Mouse (Mus musculus) limb, embryonic 14.5 days (tissue): Measurements from ENCODE around the gene Btf3. TPM values are rescaled to one million over a fixed set of nuclear protein-coding genes. Genes with fewer than 3 reads are reported as not detected.

Experiments used
- ATAC-seq: fragments of 200-750 bp; cut with Nextera tagmentation; 2 replicates; pipeline ENCODE4 v1.8.0; 2017; ENCODE audit warnings: low read depth, moderate number of reproducible peaks, moderate TSS enrichment; ENCODE audit not compliant: low FRiP score
- DNase-seq: peaks from one replicate; pipeline ENCODE4 v3.0.0-alpha.2; 2015; ENCODE audit warnings: low spot score
- H3K27ac ChIP-seq: fragments of 300-500 bp; sonication (generic); replicated peaks from 2 replicates; pipeline ENCODE4 v1.5.1; 2014; ENCODE audit warnings: low read depth, mild to moderate bottlenecking, low read length, moderate library complexity, mixed read lengths
- H3K27me3 ChIP-seq: fragments of 300-500 bp; sonication (generic); 2 replicates; pipeline ENCODE4 v1.6.1; 2014; ENCODE audit warnings: low read length, mixed read lengths; ENCODE audit not compliant: control insufficient read depth, insufficient read depth
- H3K36me3 ChIP-seq: fragments of 300-500 bp; sonication (generic); 2 replicates; pipeline ENCODE4 v1.6.1; 2014; ENCODE audit warnings: mild to moderate bottlenecking, low read length, moderate library complexity, mixed read lengths; ENCODE audit not compliant: control insufficient read depth, insufficient read depth
- H3K4me1 ChIP-seq: fragments of 300-500 bp; sonication (generic); 2 replicates; pipeline ENCODE4 v1.6.1; 2014; ENCODE audit warnings: antibody characterized with exemption, low read length, mixed read lengths; ENCODE audit not compliant: control insufficient read depth, insufficient read depth
- H3K4me2 ChIP-seq: fragments of 300-500 bp; sonication (generic); replicated peaks from 2 replicates; pipeline ENCODE4 v1.6.1; 2014; ENCODE audit warnings: low read depth, mild to moderate bottlenecking, low read length, moderate library complexity; ENCODE audit not compliant: severe bottlenecking
- H3K4me3 ChIP-seq: fragments of 300-500 bp; sonication (generic); replicated peaks from 2 replicates; pipeline ENCODE4 v1.5.1; 2014; ENCODE audit warnings: low read length
- H3K9ac ChIP-seq: fragments of 300-500 bp; sonication (generic); 2 replicates; pipeline ENCODE4 v1.6.1; 2014; ENCODE audit warnings: mild to moderate bottlenecking, low read depth, low read length, moderate library complexity; ENCODE audit not compliant: severe bottlenecking
- H3K9me3 ChIP-seq: fragments of 300-500 bp; sonication (generic); 2 replicates; pipeline ENCODE4 v1.6.1; 2016; ENCODE audit warnings: low read length; ENCODE audit not compliant: control insufficient read depth
- POLR2A ChIP-seq: fragments of 200-500 bp; IDR thresholded peaks from 2 replicates; pipeline ENCODE4 v1.8.0; 2012; ENCODE audit warnings: inconsistent platforms, mild to moderate bottlenecking, moderate library complexity, borderline replicate concordance; ENCODE audit not compliant: insufficient read depth, insufficient read length; ENCODE audit errors: extremely low read depth
- WGBS: fragments of 180-500 bp; shearing (Covaris S2); extraction: QIAGEN DNeasy Blood & Tissue Kit; methylation state at CpG from one replicate; pipeline ENCODE4 v1.1.7; 2014; 5-methylcytosine and 5-hydroxymethylcytosine counted together
- polyA plus RNA-seq, 2 experiments: library from polyadenylated mRNA; depleted of rRNA in 1 of 2; stranded (reverse) in 1 of 2; unstranded in 1 of 2; fragments of >200 nt; fragmentation: Nextera tagmentation in 1 of 2; extraction: Ambion mirVana in 1 of 2; gene quantifications; 2 replicates each; pipeline versions ENCODE4 v1.2.1 to v1.2.3; 2012 to 2014

Gene Btf3
- polyA plus RNA-seq, 2 experiments, result 731 to 867 TPM

GRCm38 (mm10) chr13:98336205-98336604 lies 19.4 kb upstream of the Btf3 start:
- no peak overlapping the region for H3K4me3 ChIP-seq
- 24% methylated on average over 1 of the region's 1 CpGs for WGBS
- ATAC-seq (peak; percentile 85), DNase-seq (peak; percentile 60)
- H3K4me2 ChIP-seq, result no peak overlapping the region
- no peaks in the 10 kb centered on the region for H3K36me3 ChIP-seq
- H3K4me1 ChIP-seq, result peaks cover 5% of the 10 kb centered on the region; the same call in 1 of the 2 replicates
- H3K27ac ChIP-seq, result no peak overlapping the region
- peaks cover 6% of the 10 kb centered on the region; the same call in 1 of the 2 replicates for H3K27me3 ChIP-seq
- no peak overlapping the region for H3K9ac ChIP-seq
- TF ChIP-seq POLR2A, result no peak
- no peaks in the 10 kb centered on the region for H3K9me3 ChIP-seq

GRCm38 (mm10) chr13:98332106-98332505 lies 15.3 kb upstream of the Btf3 start:
- DNase-seq (no peak), ATAC-seq (no peak)
- H3K9me3 ChIP-seq, result no peaks in the 10 kb centered on the region

GRCm38 (mm10) chr13:98325034-98325433 lies 8.2 kb upstream of the Btf3 start:
- peak; percentile 23 for DNase-seq
- Histone ChIP-seq H3K36me3 (no peaks in the 10 kb centered on the region), H3K4me1 (no peaks in the 10 kb centered on the region), H3K4me2 (no peak overlapping the region), H3K9ac (no peak overlapping the region), H3K9me3 (no peaks in the 10 kb centered on the region), H3K27me3 (no peaks in the 10 kb centered on the region), H3K4me3 (no peak overlapping the region), H3K27ac (no peak overlapping the region)
- no peak for TF ChIP-seq POLR2A
- WGBS, result 35% methylated on average over 11 of the region's 11 CpGs
- no peak for ATAC-seq

More at GRCm38 (mm10) chr13:98332106-98332505, 15.3 kb upstream of the Btf3 start:
- no peak overlapping the region for H3K4me3 ChIP-seq
- H3K27ac ChIP-seq, result no peak overlapping the region
- peaks cover 5% of the 10 kb centered on the region; the same call in 1 of the 2 replicates for H3K4me1 ChIP-seq
- H3K9ac ChIP-seq, result no peak overlapping the region
- no peaks in the 10 kb centered on the region; the same call in 1 of the 2 replicates for H3K27me3 ChIP-seq
- H3K4me2 ChIP-seq, result no peak overlapping the region
- TF ChIP-seq POLR2A, result no peak
- H3K36me3 ChIP-seq, result no peaks in the 10 kb centered on the region
- WGBS, result 43% methylated on average over 2 of the region's 2 CpGs

DNA sequence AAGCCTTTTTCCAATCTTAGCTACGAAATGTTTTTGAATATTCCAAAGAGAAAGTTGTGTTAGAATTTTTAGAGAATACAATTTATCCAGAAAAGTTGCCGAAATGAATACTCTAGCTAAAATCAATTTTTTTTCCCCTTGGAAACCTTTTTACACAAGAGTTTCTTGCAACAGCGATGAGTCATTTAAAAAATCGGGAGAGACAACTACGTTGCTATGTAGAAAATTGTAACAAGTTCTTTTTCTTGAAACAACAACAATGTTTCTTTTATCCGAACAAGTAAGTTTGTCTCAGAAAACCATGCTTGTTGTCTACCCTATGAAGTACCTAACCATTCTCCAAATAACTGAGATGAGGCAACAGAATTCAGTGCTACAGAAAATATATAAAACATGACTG lies 1.1 kb upstream of the Btf3 start:
- no peaks in the 10 kb centered on the region for H3K9me3 ChIP-seq
- no peak for TF ChIP-seq POLR2A
- no peak overlapping the region for H3K27ac ChIP-seq
- H3K36me3 ChIP-seq, result peaks cover 17% of the 10 kb centered on the region; the same call in 1 of the 2 replicates
- WGBS, result 87% methylated on average over 6 of the region's 6 CpGs
- no peak overlapping the region for H3K9ac ChIP-seq
- H3K4me3 ChIP-seq, result 0 out of 2 replicates have a peak overlapping the region, but pooled peaks have one; percentile 99
- DNase-seq (no peak), ATAC-seq (no peak)
- H3K4me1 ChIP-seq, result peaks cover 11% of the 10 kb centered on the region
- H3K4me2 ChIP-seq, result peak overlapping the region; percentile 75; the same call in 1 of the 2 replicates
- H3K27me3 ChIP-seq, result no peaks in the 10 kb centered on the region

- H3K36me3 ChIP-seq, result peaks cover 22% of the 10 kb centered on the region
- peak overlapping the region; percentile 80 for H3K27ac ChIP-seq
- 3% methylated on average over 16 of the region's 16 CpGs for WGBS
- no peaks in the 10 kb centered on the region for H3K9me3 ChIP-seq
- peak overlapping the region; percentile 75 for H3K4me2 ChIP-seq
- H3K27me3 ChIP-seq, result no peaks in the 10 kb centered on the region
- H3K9ac ChIP-seq, result peak overlapping the region; percentile 98
- DNase-seq (no peak), ATAC-seq (no peak)
- H3K4me1 ChIP-seq, result peaks cover 11% of the 10 kb centered on the region
- peak overlapping the region; percentile 99 for H3K4me3 ChIP-seq
- no peak for TF ChIP-seq POLR2A
Observed at GRCm38 (mm10) chr13:98317246-98317677, 456 bp upstream of the Btf3 start.

GRCm38 (mm10) chr13:98316140-98316479 lies 696 bp downstream of the Btf3 start:
- peaks cover 11% of the 10 kb centered on the region for H3K4me1 ChIP-seq
- WGBS, result under 1% methylated on average over 16 of the region's 17 CpGs
- H3K4me2 ChIP-seq, result peak overlapping the region; percentile 79
- H3K4me3 ChIP-seq, result peak overlapping the region; percentile 99
- H3K9me3 ChIP-seq, result no peaks in the 10 kb centered on the region
- TF ChIP-seq POLR2A, result no peak
- peak overlapping the region; percentile 95 for H3K27ac ChIP-seq
- ATAC-seq (no peak), DNase-seq (peak; percentile 20)
- H3K27me3 ChIP-seq, result no peaks in the 10 kb centered on the region
- peak overlapping the region; percentile 98 for H3K9ac ChIP-seq
- peaks cover 34% of the 10 kb centered on the region for H3K36me3 ChIP-seq
